Mouse (Mus musculus): ENCODE results near the gene Msmb. TPM values are rescaled to one million over a fixed set of nuclear protein-coding genes. Genes with fewer than 3 reads are reported as not detected.
"Not testable (repeated sequence)": the region's sequence is repeated elsewhere in the genome, so short reads cannot be mapped to it uniquely, and the experiment has no call there.

Gene Msmb
- not detected for total RNA-seq (2021)
- long read RNA-seq, experiment 1 = 0 reads
- long read RNA-seq, experiment 2 = 0 reads

- DNase-seq (ENCODE audit: low spot score in 2 of 2) = no peak
- H3K27ac ChIP-seq = no peak within 1 kb of the TSS
- TF ChIP-seq CTCF (conservative IDR thresholded peaks at IDR 0.05) = no peak
- no peak within 1 kb of the TSS for H3K4me3 ChIP-seq
Measured at GRCm38 (mm10) chr14:32141723-32142122, at the start of gene Msmb. TSS of gene Msmb (plus strand) at chr14:32142023.

- TF ChIP-seq CTCF (conservative IDR thresholded peaks at IDR 0.05) = no peak
- H3K27ac ChIP-seq = no peak overlapping the region
- DNase-seq (ENCODE audit: low spot score in 2 of 2) = no peak
- H3K4me3 ChIP-seq = no peak overlapping the region
Measured at GRCm38 (mm10) chr14:32093018-32093417, 48.8 kb upstream of the Msmb start.

GRCm38 (mm10) chr14:32093500-32094117 lies 48.2 kb upstream of the Msmb start:
- DNase-seq (ENCODE audit: low spot score in 2 of 2) = no peak
- H3K27ac ChIP-seq = no peak overlapping the region

GRCm38 (mm10) chr14:32095646-32096045 lies 46.2 kb upstream of the Msmb start:
- Histone ChIP-seq H3K27ac (no peak overlapping the region), H3K4me3 (no peak overlapping the region)
- DNase-seq (ENCODE audit: low spot score in 2 of 2) = no peak
- no peak for TF ChIP-seq CTCF (conservative IDR thresholded peaks at IDR 0.05)

More at GRCm38 (mm10) chr14:32093500-32094117, 48.2 kb upstream of the Msmb start:
- H3K4me3 ChIP-seq = no peak overlapping the region
- TF ChIP-seq CTCF (conservative IDR thresholded peaks at IDR 0.05) = no peak

GRCm38 (mm10) chr14:32096740-32097139 lies 45.1 kb upstream of the Msmb start:
- Histone ChIP-seq H3K4me3 (no peak overlapping the region), H3K27ac (no peak overlapping the region)
- no peak for DNase-seq (ENCODE audit: low spot score in 2 of 2)
- TF ChIP-seq CTCF (conservative IDR thresholded peaks at IDR 0.05) = no peak

GRCm38 (mm10) chr14:32097691-32098090 lies 44.1 kb upstream of the Msmb start:
- H3K4me3 ChIP-seq = no peak overlapping the region
- no peak for DNase-seq (ENCODE audit: low spot score in 2 of 2)
- H3K27ac ChIP-seq = no peak overlapping the region
- TF ChIP-seq CTCF (conservative IDR thresholded peaks at IDR 0.05) = no peak

GRCm38 (mm10) chr14:32098951-32099350 lies 42.9 kb upstream of the Msmb start:
- no peak for DNase-seq (ENCODE audit: low spot score in 2 of 2)
- no peak overlapping the region for H3K4me3 ChIP-seq
- TF ChIP-seq CTCF (conservative IDR thresholded peaks at IDR 0.05) = no peak
- H3K27ac ChIP-seq = no peak overlapping the region

GRCm38 (mm10) chr14:32103556-32103955 lies 38.3 kb upstream of the Msmb start:
- no peak for TF ChIP-seq CTCF (conservative IDR thresholded peaks at IDR 0.05)
- Histone ChIP-seq H3K4me3 (no peak overlapping the region), H3K27ac (peak overlapping the region; percentile 79; the same call in 1 of the 2 replicates)
- DNase-seq (ENCODE audit: low spot score in 2 of 2) = peak; percentile 58 to 60

- no peak for DNase-seq (ENCODE audit: low spot score in 2 of 2)
- H3K4me3 ChIP-seq = no peak overlapping the region
- no peak overlapping the region for H3K27ac ChIP-seq
- no peak for TF ChIP-seq CTCF (conservative IDR thresholded peaks at IDR 0.05)
Measured at GRCm38 (mm10) chr14:32105663-32106062, 36.2 kb upstream of the Msmb start.

- no peak for TF ChIP-seq CTCF (conservative IDR thresholded peaks at IDR 0.05)
- Histone ChIP-seq H3K27ac (no peak overlapping the region), H3K4me3 (no peak overlapping the region)
- no peak for DNase-seq (ENCODE audit: low spot score in 2 of 2)
Measured at GRCm38 (mm10) chr14:32106911-32107310, 34.9 kb upstream of the Msmb start.

GRCm38 (mm10) chr14:32112124-32112523 lies 29.7 kb upstream of the Msmb start:
- not testable (repeated sequence) for DNase-seq (ENCODE audit: low spot score in 2 of 2); H3K4me3 ChIP-seq; H3K27ac ChIP-seq

- TF ChIP-seq CTCF (conservative IDR thresholded peaks at IDR 0.05) = no peak
- DNase-seq (ENCODE audit: low spot score in 2 of 2) = no peak
- Histone ChIP-seq H3K27ac (no peak overlapping the region), H3K4me3 (no peak overlapping the region)
Measured at GRCm38 (mm10) chr14:32120940-32121919, 20.6 kb upstream of the Msmb start.

GRCm38 (mm10) chr14:32121920-32122315 lies 19.9 kb upstream of the Msmb start:
- no peak for DNase-seq (ENCODE audit: low spot score in 2 of 2)
- TF ChIP-seq CTCF (conservative IDR thresholded peaks at IDR 0.05) = peak; percentile 72
- Histone ChIP-seq H3K4me3 (no peak overlapping the region), H3K27ac (no peak overlapping the region)

All from layer of hippocampus, adult 2 months (tissue).